Mouse (Mus musculus) adrenal gland, adult 2 months (tissue): Measurements from ENCODE around the gene Nemp2. TPM values are rescaled to one million over a fixed set of nuclear protein-coding genes. Genes with fewer than 3 reads are reported as not detected.
A peak's percentile ranks its signal among the peaks of the same experiment; 100 is the strongest.
"Not testable (repeated sequence)": the region's sequence is repeated elsewhere in the genome, so short reads cannot be mapped to it uniquely, and the experiment has no call there.

Experiments
- DNase-seq: peaks from one replicate; pipeline ENCODE4 v3.0.0; 2021
- polyA plus RNA-seq: library from polyadenylated mRNA; depleted of rRNA; stranded (reverse); fragments of >200 nt; gene quantifications from 2 replicates; pipeline ENCODE4 v1.2.3, GENCODE M21; 2012; rRNA removed
- total RNA-seq, 2 experiments: library from RNA; stranded (reverse); gene quantifications; 2 replicates each; pipeline ENCODE4 v1.2.3; 2021

Nemp2 gene
- total and polyA plus RNA-seq, 3 experiments, result 1.4 to 3.7 (median 3.0) TPM

DNA sequence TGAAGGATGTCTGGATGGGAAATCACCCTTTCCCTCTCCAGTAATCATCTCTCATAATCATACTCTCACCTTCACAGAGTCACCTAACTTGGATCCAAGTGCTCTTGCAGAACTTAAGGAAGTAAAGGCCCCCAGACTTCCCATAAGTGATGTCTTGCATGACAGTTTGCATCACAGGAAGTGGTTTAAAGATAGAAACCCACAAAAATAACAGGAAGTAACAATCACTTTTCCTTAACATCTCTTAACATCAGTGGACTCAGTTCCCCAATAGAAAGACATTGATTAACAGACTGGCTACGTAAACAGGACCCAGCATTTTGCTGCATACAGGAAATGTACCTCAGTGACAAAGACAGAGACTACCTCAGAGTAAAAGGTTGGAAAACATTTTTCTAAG is 22.9 kb downstream of the Nemp2 start:
- no peak for DNase-seq

DNA sequence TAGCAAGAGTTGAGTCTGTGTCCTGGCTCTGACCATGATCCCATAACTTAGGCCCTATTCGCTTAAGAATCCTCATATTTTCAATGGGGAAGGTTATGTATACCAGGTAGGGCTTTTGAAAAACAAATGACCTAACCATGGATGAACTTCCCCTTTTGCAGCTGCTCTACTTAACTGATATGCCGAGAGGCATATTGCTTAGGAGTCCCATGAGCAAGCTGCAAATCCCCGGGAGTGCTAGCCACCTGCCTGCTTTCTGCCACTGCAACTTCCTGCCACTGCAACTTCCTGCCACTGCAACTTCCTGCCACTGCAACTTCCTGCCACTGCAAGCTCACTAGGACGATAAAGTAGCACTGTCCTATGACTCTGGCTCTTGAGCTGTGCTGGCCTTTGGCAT is 24.6 kb downstream of the Nemp2 start:
- no peak for DNase-seq

DNA sequence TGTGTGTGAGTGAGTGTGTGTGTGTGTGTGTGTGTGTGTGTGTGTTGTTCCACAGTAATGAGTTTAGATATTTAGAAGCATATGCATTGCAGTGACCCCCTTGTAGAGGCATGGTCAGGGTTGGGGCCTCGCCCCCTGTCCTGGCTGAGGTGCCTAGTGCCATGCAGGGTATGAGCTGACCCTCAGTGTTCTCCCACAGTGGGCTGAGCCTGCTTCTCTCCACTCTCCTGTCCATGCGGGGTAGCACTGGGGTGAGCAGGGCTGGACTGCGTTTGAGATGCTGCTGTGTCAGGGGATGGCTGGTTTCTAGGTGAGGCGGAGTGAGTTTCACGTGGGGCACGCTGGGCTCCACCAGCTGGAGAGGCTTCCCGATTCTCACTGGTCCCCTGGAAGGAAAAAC is 27.7 kb downstream of the Nemp2 start:
- DNase-seq, result no peak

DNA sequence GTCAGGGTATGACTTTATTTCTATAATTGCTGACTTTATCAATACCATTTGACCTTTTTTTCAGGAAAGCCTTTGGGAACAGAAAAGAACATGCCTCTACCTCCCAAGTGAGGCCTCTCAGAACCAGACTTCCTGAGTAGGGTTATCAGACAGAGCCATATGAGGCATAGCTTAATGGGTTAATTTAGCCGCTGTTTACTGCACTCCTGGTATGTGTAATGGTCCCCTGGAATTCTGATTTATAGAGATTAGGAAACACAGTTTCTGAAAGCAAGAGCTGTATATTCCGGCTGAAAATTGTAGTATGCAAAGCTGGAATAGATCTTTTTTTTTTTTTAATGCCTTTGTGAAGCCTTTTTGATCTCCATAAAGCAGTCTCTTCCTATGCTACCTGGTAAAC is 29.8 kb downstream of the Nemp2 start:
- no peak for DNase-seq

DNA sequence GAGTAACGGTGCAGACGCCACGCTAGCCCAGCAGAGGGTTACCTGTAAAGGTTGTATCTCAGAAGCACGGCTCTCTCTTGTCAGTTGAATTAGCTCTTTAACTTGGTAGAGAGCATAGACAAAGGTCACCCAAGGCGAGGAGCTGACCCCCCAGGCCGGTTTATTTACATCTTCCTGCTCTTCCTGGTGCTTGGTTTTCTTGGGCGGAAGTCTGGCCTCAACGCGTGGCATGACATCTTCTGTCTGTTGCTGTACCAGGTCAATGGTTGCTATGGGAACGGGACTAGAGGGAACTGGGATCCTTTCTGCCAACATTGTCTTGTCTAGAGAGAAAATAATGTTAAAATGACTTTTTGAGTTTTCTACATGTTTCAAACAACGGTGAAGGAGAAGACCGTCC is 30.3 kb downstream of the Nemp2 start:
- no peak for DNase-seq

DNA sequence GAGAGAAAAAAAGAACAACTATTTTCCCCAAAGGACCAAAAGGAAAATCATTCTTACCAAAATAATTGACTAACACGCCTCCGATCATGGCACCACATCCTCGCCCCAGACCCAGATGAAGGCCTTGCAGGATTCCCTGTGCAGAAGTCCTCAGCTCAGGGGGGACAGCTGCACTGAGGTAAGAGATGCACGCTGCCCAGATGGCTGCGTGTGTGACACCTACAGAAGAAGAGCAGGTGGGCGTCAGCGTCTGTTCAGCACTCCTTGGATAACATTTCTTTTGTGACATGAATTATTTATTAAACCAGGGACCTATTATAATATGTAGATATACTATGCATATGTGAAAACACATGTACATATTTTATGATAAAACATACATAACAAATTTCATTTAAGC is 32.7 kb downstream of the Nemp2 start:
- no peak for DNase-seq

DNA sequence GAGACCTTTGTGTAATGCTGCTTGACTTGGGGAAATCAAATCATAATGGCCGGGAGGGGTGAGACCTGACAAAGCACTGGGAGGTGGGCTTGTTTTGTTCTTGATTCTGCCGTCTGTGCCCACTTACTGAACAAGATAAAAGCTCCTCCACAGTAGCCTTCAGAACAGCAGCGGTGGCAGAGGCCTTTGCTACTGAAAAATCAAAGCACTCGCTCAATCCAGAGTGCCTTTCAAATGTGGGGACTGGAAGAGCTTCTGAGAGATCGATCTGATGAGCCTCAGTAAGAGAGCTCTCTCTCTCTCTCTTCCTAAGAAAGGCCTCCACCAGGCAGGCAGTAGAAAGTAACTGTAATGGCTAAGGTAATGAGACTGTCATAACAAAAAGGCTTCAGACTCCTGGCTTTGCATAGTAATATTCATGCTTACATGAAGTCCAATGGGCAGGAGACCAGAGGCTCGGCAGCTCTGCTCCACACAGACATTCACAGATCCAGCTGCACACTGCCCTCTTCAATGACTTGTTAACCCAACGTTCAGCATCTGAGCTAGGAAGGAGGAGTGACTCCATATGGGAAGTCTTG is 38.3 kb downstream of the Nemp2 start:
- DNase-seq, result no peak

DNA sequence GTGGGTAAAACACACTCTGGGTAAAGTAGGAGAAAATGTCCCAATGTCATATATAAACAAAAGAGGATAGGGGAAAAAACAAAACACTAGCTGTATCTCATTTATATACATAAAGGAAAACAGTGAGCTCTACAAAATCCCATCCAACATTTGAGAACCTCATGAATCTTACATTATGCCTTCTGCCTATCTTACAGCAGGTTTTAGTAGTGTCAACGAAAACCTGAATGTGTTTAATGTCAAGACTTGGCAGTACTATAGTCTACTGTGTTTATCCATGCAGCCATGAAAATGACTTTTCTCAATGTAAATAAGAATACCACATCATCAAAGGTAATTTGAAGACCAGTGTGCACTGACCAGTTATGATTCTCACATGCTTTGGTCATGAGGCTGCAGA is 39.4 kb downstream of the Nemp2 start:
- DNase-seq, result no peak

DNA sequence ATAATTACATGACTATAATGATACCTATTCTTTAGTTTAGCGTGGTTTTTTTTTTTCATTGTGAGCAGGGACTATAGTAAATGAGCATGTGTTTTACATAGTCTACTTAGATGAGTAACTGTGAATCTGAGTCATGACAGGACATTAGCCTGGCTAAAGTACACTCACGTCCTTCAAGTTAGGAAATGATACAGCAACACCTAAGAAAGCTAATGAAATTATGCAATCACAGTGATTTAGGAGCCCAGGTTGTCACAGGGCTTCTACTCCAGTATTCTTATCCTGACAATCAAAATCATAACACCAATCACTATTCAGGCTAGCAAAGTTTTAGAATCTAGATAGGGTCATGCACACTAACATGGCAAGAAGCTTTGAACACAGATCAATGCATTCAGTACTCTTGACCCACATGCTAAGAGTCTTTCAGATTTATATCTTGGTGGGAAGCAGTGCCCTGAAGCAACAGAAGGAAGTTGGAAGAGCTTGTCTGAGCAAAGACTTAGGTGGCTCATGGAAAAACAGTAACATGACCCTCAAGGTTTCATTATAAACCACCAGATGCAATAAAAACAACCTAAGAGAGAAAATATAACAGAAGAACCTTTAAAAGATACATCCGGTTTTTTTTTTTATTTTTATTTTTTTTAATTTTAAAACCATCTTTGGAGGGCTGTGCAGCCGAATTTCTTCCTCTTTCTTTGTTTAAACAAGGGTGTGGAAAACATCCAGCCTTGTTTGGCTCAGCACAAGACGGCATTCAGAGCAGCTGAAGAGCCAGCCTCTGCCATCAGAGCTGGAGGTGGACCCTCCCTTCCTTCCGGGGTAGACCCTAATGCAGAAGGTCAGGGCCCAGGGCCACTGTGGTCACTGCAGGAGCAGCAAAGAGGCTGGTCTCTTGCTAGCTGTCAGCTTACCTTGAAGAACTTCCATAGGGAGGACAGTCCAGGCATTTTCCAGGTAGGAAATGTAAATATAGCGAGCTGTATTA is 45.4 kb downstream of the Nemp2 start:
- DNase-seq, result peak; percentile 15

DNA sequence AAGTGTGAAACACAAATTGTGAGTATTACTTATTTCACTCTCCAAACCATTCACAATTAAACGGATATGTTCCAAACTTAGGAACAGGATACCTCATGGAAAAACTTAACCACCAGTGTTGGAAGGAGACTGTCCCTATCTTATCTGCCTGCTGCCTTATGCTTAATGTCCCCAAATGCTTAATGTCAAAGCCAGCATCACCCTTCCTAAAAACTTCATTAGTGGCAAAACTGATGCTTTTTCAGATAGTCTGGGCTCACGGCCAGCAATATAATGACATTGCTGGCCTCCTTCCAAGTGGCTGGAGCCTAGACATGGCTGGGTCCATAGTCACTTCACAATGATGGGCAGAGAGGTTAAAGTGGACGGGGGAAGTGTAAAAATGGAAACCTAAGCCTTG is 46.1 kb downstream of the Nemp2 start:
- peak; percentile 37 for DNase-seq

DNA sequence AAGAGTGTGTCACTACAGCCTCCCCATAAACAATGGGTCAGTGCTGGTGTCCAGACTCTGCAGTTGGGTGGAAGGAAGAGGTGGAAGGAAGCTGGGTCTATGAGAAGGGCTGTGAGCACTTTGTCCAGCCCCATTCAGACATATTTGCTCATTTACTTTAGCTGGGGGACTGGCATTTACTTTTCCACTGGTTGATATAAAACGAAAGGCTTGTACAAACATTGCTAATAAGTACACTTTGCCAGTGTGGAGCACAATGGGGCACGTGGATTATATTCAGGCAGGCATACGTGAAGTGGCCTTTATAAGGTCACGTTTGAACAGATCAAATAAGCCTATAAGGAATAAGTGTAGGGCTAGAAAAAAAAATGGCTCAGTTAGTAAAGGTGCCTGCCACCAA is 53.0 kb downstream of the Nemp2 start:
- DNase-seq, result no peak

DNA sequence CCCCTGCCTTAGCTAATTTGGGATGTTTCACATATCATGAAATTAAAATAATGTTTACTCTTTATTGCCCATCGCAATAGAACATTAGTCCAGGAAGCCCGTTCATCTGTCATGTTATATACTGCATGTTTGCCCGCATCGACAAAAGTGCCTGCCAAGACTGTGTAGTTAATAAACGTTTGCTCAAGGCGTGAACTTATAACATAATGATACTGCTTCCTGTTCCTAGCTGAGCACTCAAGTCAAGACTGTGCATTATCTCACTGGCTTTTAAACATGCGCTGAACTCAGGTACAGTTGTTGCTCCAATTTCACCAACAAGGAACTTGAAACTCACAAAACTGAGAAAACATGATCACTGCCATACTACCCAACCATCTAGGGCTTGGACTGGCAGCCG is 57.1 kb downstream of the Nemp2 start:
- DNase-seq, result no peak

DNA sequence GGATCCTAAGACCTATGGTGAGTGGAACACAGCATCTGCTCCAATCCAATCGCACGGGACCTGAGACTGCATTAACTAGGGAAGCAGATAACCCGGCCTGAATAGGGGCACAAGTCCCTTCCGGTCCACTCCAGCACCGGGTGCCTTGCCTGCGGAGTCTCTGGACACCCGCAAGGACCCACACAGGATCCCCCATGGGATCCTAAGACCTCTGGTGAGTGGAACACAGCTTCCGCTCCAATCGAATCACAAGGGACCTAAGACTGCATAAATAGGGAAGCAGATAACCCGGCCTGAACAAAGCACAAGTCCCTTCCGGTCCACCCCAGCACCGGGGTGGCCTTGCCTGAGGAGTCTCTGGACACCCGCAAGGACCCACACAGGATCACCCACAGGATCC is 64.0 kb downstream of the Nemp2 start:
- DNase-seq, result not testable (repeated sequence)

Other genes starting within 250 kb of the Nemp2 start
- gene Nab1, start 130.0 kb upstream of the Nemp2 start, total RNA-seq, result 10 to 100 TPM; 52.5 to 60.5 TPM
- 6.0 and 8.4 TPM in 2 replicates for gene Nab1, start 130.0 kb upstream of the Nemp2 start, polyA plus RNA-seq
- 10 to 100 TPM; 15.2 to 22.5 TPM for gene Mfsd6, start 96.8 kb downstream of the Nemp2 start, total RNA-seq
- gene Mfsd6, start 96.8 kb downstream of the Nemp2 start, polyA plus RNA-seq, result 7.9 and 8.5 TPM in 2 replicates
- gene Inpp1, start 187.0 kb downstream of the Nemp2 start, total RNA-seq, result 10 to 100 TPM; 20.9 to 21.4 TPM
- 4.3 TPM in 2 replicates for gene Inpp1, start 187.0 kb downstream of the Nemp2 start, polyA plus RNA-seq
- 10 to 100 TPM; 62.0 to 95.2 TPM for gene Hibch, start 214.2 kb downstream of the Nemp2 start, total RNA-seq
- gene Hibch, start 214.2 kb downstream of the Nemp2 start, polyA plus RNA-seq, result 37.3 and 50.8 TPM in 2 replicates